Mouse (Mus musculus) liver, embryonic 12.5 days (tissue): ENCODE results near the gene Hmgn3. TPM values are rescaled to one million over a fixed set of nuclear protein-coding genes. Genes with fewer than 3 reads are reported as not detected.
"Not testable (repeated sequence)": the region's sequence is repeated elsewhere in the genome, so short reads cannot be mapped to it uniquely, and the experiment has no call there.

Experiments used
- ATAC-seq: fragments of 200-750 bp; cut with Nextera tagmentation; 2 replicates; pipeline ENCODE4 v1.8.0; 2017; ENCODE audit warnings: moderate number of reproducible peaks, mild to moderate bottlenecking, moderate library complexity
- H3K27ac ChIP-seq: fragments of 300-500 bp; sonication (generic); 2 replicates; pipeline ENCODE4 v1.5.1; 2016; ENCODE audit warnings: mild to moderate bottlenecking
- H3K27me3 ChIP-seq: fragments of 300-500 bp; sonication (generic); replicated peaks from 2 replicates; pipeline ENCODE4 v1.6.1; 2016; ENCODE audit warnings: mild to moderate bottlenecking, moderate library complexity
- H3K36me3 ChIP-seq: fragments of 300-500 bp; sonication (generic); 2 replicates; pipeline ENCODE4 v1.6.1; 2016; ENCODE audit warnings: mild to moderate bottlenecking, moderate library complexity
- H3K4me1 ChIP-seq: fragments of 300-500 bp; sonication (generic); 2 replicates; pipeline ENCODE4 v1.6.1; 2016
- H3K4me2 ChIP-seq: fragments of 300-500 bp; sonication (generic); 2 replicates; pipeline ENCODE4 v1.6.1; 2016; ENCODE audit warnings: mild to moderate bottlenecking, moderate library complexity
- H3K4me3 ChIP-seq: fragments of 300-500 bp; sonication (generic); 2 replicates; pipeline ENCODE4 v1.5.1; 2016; ENCODE audit warnings: mild to moderate bottlenecking, moderate library complexity
- H3K9ac ChIP-seq: fragments of 300-500 bp; sonication (generic); 2 replicates; pipeline ENCODE4 v1.6.1; 2016; ENCODE audit warnings: mild to moderate bottlenecking, moderate library complexity
- H3K9me3 ChIP-seq: fragments of 300-500 bp; sonication (generic); replicated peaks from 2 replicates; pipeline ENCODE4 v1.6.1; 2016; ENCODE audit warnings: mild to moderate bottlenecking, moderate library complexity
- WGBS: fragments of 180-500 bp; shearing (Covaris S2); methylation state at CpG from one replicate; pipeline ENCODE4 v1.1.7; 2016; ENCODE audit not compliant: insufficient replicate concordance; 5-methylcytosine and 5-hydroxymethylcytosine counted together
- polyA plus RNA-seq: library from polyadenylated mRNA; unstranded; fragments of >200 nt; fragmentation: Nextera tagmentation; extraction: Ambion mirVana; gene quantifications from 2 replicates; pipeline ENCODE4 v1.2.1, GENCODE M21; 2016

Hmgn3 gene
- 4.6 and 8.7 TPM in 2 replicates for polyA plus RNA-seq

DNA sequence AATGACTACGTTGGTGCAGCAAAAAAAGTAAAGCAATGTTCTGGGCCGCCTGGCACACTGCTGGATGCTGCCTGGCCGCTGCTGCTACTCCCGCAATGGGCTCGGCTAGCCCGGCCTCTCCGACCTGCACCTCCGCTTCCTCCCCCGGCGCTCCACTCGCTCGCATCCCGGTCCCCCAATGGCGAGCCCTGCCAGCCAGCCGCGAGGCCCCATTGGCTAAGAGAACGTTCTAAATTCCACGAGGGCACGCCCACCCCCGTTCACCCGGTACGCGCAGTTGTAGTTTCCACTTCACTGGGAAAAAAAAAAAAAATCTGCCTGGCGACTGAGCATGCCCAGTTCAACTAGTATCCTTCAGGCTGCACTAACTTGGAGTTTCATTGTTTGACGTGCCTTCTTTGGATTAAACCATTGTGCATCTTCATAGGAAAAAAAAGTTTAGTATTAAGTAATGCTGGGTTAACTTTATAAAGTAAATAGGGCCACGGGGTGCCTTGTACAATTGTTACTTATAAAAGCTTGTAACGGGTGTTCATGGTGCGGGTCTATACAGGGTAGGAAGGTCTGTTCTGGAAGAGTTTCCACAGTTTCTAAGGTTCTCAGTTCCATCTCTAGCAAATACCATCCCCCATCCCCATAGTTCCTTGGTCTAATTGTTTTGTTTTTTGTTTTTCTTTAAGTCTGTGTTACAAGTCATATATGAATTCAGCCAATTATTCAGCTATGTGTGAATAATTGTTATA lies at the start of gene Hmgn3:
TSS of gene Hmgn3 (minus strand) at position 240 of the 743 bp plus-strand sequence.
- no peaks in the 10 kb centered on the region for H3K36me3 ChIP-seq
- peak within 1 kb of the TSS; percentile 70 for H3K4me2 ChIP-seq
- H3K27ac ChIP-seq, result no peak within 1 kb of the TSS
- peaks cover 19% of the 10 kb centered on the region for H3K27me3 ChIP-seq
- H3K4me3 ChIP-seq, result peak within 1 kb of the TSS; percentile 48
- H3K4me1 ChIP-seq, result no peaks in the 10 kb centered on the region
- 9% methylated on average over 28 of the region's 28 CpGs for WGBS
- no peaks in the 10 kb centered on the region for H3K9me3 ChIP-seq
- H3K9ac ChIP-seq, result peak within 1 kb of the TSS; percentile 17; the same call in 1 of the 2 replicates
- ATAC-seq, result peak; percentile 68; the same call in 1 of the 2 replicates

- Histone ChIP-seq H3K9ac (no peak overlapping the region), H3K27me3 (no peaks in the 10 kb centered on the region), H3K4me1 (no peaks in the 10 kb centered on the region), H3K4me2 (no peak overlapping the region), H3K36me3 (no peaks in the 10 kb centered on the region), H3K4me3 (no peak overlapping the region), H3K27ac (no peak overlapping the region), H3K9me3 (0 out of 2 replicates have a peak, but pooled peaks cover 4% of the 10 kb centered on the region)
- ATAC-seq, result no peak
- 46% methylated on average over 10 of the region's 10 CpGs for WGBS
Measured at GRCm38 (mm10) chr9:83195765-83196164, 49.3 kb upstream of the Hmgn3 start.

- Histone ChIP-seq H3K4me3 (no peak overlapping the region), H3K4me2 (no peak overlapping the region), H3K27me3 (no peaks in the 10 kb centered on the region), H3K27ac (no peak overlapping the region), H3K4me1 (no peaks in the 10 kb centered on the region), H3K36me3 (no peaks in the 10 kb centered on the region), H3K9me3 (0 out of 2 replicates have a peak, but pooled peaks cover 4% of the 10 kb centered on the region), H3K9ac (no peak overlapping the region)
- WGBS, result 69% methylated on average over 6 of the region's 6 CpGs
- ATAC-seq, result no peak
Measured at GRCm38 (mm10) chr9:83195007-83195406, 48.5 kb upstream of the Hmgn3 start.

- Histone ChIP-seq H3K4me2 (no peak overlapping the region), H3K9me3 (no peaks in the 10 kb centered on the region), H3K27me3 (no peaks in the 10 kb centered on the region), H3K4me3 (no peak overlapping the region), H3K4me1 (no peaks in the 10 kb centered on the region), H3K27ac (no peak overlapping the region), H3K36me3 (no peaks in the 10 kb centered on the region), H3K9ac (no peak overlapping the region)
- no peak for ATAC-seq
- 53% methylated on average over 2 of the region's 2 CpGs for WGBS
Measured at GRCm38 (mm10) chr9:83187752-83188151, 41.3 kb upstream of the Hmgn3 start.

- Histone ChIP-seq H3K9me3 (no peaks in the 10 kb centered on the region), H3K4me3 (peak overlapping the region; percentile 48), H3K9ac (peak overlapping the region; percentile 17; the same call in 1 of the 2 replicates), H3K4me2 (peak overlapping the region; percentile 70), H3K4me1 (no peaks in the 10 kb centered on the region), H3K27me3 (peaks cover 19% of the 10 kb centered on the region), H3K36me3 (no peaks in the 10 kb centered on the region), H3K27ac (no peak overlapping the region)
- 5% methylated on average over 53 of the region's 53 CpGs for WGBS
- peak; percentile 55; the same call in 1 of the 2 replicates for ATAC-seq
Measured at GRCm38 (mm10) chr9:83145591-83146445, 667 bp downstream of the Hmgn3 start.

GRCm38 (mm10) chr9:83129831-83130230 lies 16.7 kb downstream of the Hmgn3 start:
- H3K4me3 ChIP-seq, result no peak overlapping the region
- no peak overlapping the region for H3K9ac ChIP-seq
- no peaks in the 10 kb centered on the region for H3K36me3 ChIP-seq
- no peak overlapping the region for H3K4me2 ChIP-seq
- no peaks in the 10 kb centered on the region for H3K4me1 ChIP-seq
- whole genome bisulfite sequencing, result 64% methylated on average over 4 of the region's 4 CpGs
- no peaks in the 10 kb centered on the region for H3K9me3 ChIP-seq
- H3K27ac ChIP-seq, result no peak overlapping the region
- no peak for ATAC-seq
- no peaks in the 10 kb centered on the region for H3K27me3 ChIP-seq

DNA sequence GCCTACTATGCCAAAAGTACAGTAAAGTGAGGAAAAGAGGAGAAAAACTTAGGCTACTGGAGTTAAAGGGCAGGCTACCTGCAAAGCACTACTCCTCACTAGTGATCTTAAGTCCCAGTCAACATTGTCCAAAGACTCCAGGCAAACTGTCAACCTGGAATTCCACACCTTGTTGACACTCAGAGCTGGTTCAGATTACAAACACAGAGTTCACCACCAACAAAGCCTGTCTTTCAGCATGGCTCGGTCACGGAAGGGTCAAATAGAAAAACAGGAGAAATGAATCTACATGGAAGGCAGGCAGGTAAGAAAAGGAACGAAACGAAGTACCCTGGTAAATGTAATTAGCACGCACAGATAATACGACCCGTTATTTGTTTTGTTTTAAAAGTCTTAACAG lies 18.6 kb downstream of the Hmgn3 start:
- H3K4me3 ChIP-seq, result no peak overlapping the region
- 74% methylated on average over 7 of the region's 7 CpGs for WGBS
- no peak overlapping the region for H3K4me2 ChIP-seq
- no peak for ATAC-seq
- H3K27ac ChIP-seq, result no peak overlapping the region
- H3K4me1 ChIP-seq, result no peaks in the 10 kb centered on the region
- H3K9me3 ChIP-seq, result no peaks in the 10 kb centered on the region
- H3K9ac ChIP-seq, result no peak overlapping the region
- H3K36me3 ChIP-seq, result no peaks in the 10 kb centered on the region
- no peaks in the 10 kb centered on the region for H3K27me3 ChIP-seq

DNA sequence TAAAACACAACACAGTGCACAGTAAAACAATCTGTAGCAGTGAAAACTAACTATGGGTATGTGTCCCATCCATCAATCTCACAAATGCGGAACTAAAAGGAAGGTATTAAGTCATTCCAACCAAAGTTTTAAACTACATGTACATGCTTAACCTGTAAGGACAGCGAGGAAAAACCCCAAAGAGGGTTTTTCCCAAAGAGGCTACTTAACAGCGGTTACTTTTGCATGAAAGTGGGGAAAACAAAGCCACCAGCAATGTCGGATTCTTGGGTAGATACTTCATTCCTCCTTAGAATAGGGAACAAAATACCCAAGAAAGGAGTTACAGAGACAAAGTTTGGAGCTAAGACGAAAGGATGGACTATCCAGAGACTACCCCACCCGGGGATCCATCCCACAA lies 20.0 kb downstream of the Hmgn3 start:
- not testable (repeated sequence) for H3K4me3 ChIP-seq, H3K27ac ChIP-seq, ATAC-seq, H3K9me3 ChIP-seq, H3K4me2 ChIP-seq, H3K36me3 ChIP-seq, H3K27me3 ChIP-seq, H3K4me1 ChIP-seq, H3K9ac ChIP-seq
- WGBS, result 63% methylated on average over 6 of the region's 6 CpGs

DNA sequence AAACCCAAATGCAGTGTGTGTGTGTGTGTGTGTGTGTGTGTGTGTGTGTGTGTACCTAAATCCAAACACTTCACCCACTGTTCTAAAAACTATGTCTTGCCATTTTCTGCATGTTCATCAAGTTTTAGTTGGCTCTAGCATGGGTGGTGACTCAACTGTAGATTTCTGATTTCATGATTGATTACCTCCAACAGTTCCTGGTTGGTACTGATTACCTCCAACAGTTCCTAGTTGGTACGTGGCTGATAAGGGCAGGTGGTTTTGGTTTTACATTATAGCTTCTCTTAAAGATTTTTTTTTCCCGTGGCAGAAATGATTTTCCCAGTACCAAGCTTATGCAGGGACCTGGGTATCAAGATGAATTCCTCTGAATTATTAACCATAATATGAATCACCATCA lies 27.3 kb downstream of the Hmgn3 start:
- H3K9me3 ChIP-seq, result no peaks in the 10 kb centered on the region
- WGBS, result 26% methylated on average over 2 of the region's 2 CpGs
- H3K4me3 ChIP-seq, result no peak overlapping the region
- no peak overlapping the region for H3K9ac ChIP-seq
- H3K27me3 ChIP-seq, result no peaks in the 10 kb centered on the region
- H3K36me3 ChIP-seq, result no peaks in the 10 kb centered on the region
- no peak for ATAC-seq
- H3K4me2 ChIP-seq, result no peak overlapping the region
- no peak overlapping the region for H3K27ac ChIP-seq
- H3K4me1 ChIP-seq, result no peaks in the 10 kb centered on the region

GRCm38 (mm10) chr9:83117486-83117885 lies 29.0 kb downstream of the Hmgn3 start:
- Histone ChIP-seq H3K4me3 (no peak overlapping the region), H3K4me1 (no peaks in the 10 kb centered on the region), H3K9me3 (no peaks in the 10 kb centered on the region), H3K4me2 (no peak overlapping the region), H3K36me3 (no peaks in the 10 kb centered on the region), H3K9ac (no peak overlapping the region), H3K27me3 (no peaks in the 10 kb centered on the region), H3K27ac (no peak overlapping the region)
- 71% methylated on average over 7 of the region's 7 CpGs for WGBS
- no peak for ATAC-seq

GRCm38 (mm10) chr9:83116774-83117474 lies 29.6 kb downstream of the Hmgn3 start:
- H3K27ac ChIP-seq, result no peak overlapping the region
- H3K4me3 ChIP-seq, result no peak overlapping the region
- H3K36me3 ChIP-seq, result no peaks in the 10 kb centered on the region
- no peaks in the 10 kb centered on the region for H3K27me3 ChIP-seq
- H3K9me3 ChIP-seq, result no peaks in the 10 kb centered on the region
- 82% methylated on average over 15 of the region's 15 CpGs for WGBS
- H3K9ac ChIP-seq, result no peak overlapping the region
- H3K4me1 ChIP-seq, result no peaks in the 10 kb centered on the region
- no peak overlapping the region for H3K4me2 ChIP-seq
- no peak for ATAC-seq

DNA sequence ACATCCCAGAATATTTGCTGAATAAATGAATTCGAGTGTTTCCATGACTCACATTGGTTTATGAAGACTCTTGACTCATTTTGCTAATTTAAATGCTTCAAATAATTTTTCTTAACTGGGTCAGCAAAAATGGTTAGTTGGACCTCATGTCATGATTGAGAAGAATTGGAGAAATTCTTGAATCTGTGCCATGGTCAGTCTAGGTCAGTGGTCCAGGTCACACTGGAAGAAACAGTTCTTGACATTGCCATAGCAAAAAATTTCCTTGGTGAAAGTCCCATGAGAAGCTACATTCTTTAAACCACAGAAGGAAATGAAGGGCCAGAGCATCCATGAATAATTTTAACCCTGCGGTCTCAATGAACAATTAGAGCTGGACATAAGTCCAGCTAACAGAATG lies 30.8 kb downstream of the Hmgn3 start:
- Histone ChIP-seq H3K27me3 (no peaks in the 10 kb centered on the region), H3K4me3 (no peak overlapping the region), H3K36me3 (no peaks in the 10 kb centered on the region), H3K9me3 (no peaks in the 10 kb centered on the region), H3K4me1 (no peaks in the 10 kb centered on the region), H3K9ac (no peak overlapping the region), H3K27ac (no peak overlapping the region), H3K4me2 (no peak overlapping the region)
- WGBS, result 67% methylated on average over 2 of the region's 2 CpGs
- no peak for ATAC-seq
